Mouse (Mus musculus): ENCODE data around the gene Rps6kl1. TPM values are rescaled to one million over a fixed set of nuclear protein-coding genes. Genes with fewer than 3 reads are reported as not detected.
A peak's percentile ranks its signal among the peaks of the same experiment; 100 is the strongest.
"Not testable (repeated sequence)": the region's sequence is repeated elsewhere in the genome, so short reads cannot be mapped to it uniquely, and the experiment has no call there.

Gene Rps6kl1
- polyA plus RNA-seq, 1 experiment from 2014 or later, result 1.7 TPM

- H3K27ac ChIP-seq, result no peak overlapping the region
- no peak overlapping the region for H3K4me3 ChIP-seq
- no peaks in the 10 kb centered on the region for H3K9me3 ChIP-seq
- no peaks in the 10 kb centered on the region for H3K36me3 ChIP-seq
- H3K9ac ChIP-seq, result no peak overlapping the region
- ATAC-seq (ENCODE audit: insufficient number of reproducible peaks, insufficient read depth, low FRiP score, low TSS enrichment), result no peak
- H3K4me1 ChIP-seq, result peaks cover 7% of the 10 kb centered on the region; the same call in 1 of the 2 replicates
- 53% methylated on average over 6 of the region's 6 CpGs for WGBS
- no peak overlapping the region for H3K4me2 ChIP-seq (replicated peaks)
- H3K27me3 ChIP-seq, result peaks cover 4% of the 10 kb centered on the region
Measured at GRCm38 (mm10) chr12:85156324-85156723, 5.3 kb upstream of the Rps6kl1 start.

GRCm38 (mm10) chr12:85153011-85153410 is 1.9 kb upstream of the Rps6kl1 start:
- WGBS, result 74% methylated on average over 3 of the region's 3 CpGs
- H3K4me2 ChIP-seq (replicated peaks), result no peak overlapping the region

GRCm38 (mm10) chr12:85150321-85151001 is 603 bp downstream of the Rps6kl1 start:
- Histone ChIP-seq H3K36me3 (no peaks in the 10 kb centered on the region), H3K27ac (no peak overlapping the region), H3K9ac (no peak overlapping the region), H3K4me2 (replicated peaks) (peak overlapping the region; percentile 40), H3K4me3 (peak overlapping the region; percentile 8; the same call in 1 of the 2 replicates), H3K4me1 (peaks cover 8% of the 10 kb centered on the region; the same call in 1 of the 2 replicates), H3K27me3 (peaks cover 23% of the 10 kb centered on the region), H3K9me3 (no peaks in the 10 kb centered on the region)
- WGBS, result 9% methylated on average over 20 of the region's 20 CpGs
- no peak for ATAC-seq (ENCODE audit: insufficient number of reproducible peaks, insufficient read depth, low FRiP score, low TSS enrichment)

More at GRCm38 (mm10) chr12:85153011-85153410, 1.9 kb upstream of the Rps6kl1 start:
- Histone ChIP-seq H3K27me3 (peaks cover 23% of the 10 kb centered on the region), H3K4me3 (no peak overlapping the region), H3K4me1 (peaks cover 7% of the 10 kb centered on the region; the same call in 1 of the 2 replicates), H3K9me3 (no peaks in the 10 kb centered on the region), H3K27ac (no peak overlapping the region), H3K9ac (no peak overlapping the region), H3K36me3 (no peaks in the 10 kb centered on the region)
- no peak for ATAC-seq (ENCODE audit: insufficient number of reproducible peaks, insufficient read depth, low FRiP score, low TSS enrichment)

DNA sequence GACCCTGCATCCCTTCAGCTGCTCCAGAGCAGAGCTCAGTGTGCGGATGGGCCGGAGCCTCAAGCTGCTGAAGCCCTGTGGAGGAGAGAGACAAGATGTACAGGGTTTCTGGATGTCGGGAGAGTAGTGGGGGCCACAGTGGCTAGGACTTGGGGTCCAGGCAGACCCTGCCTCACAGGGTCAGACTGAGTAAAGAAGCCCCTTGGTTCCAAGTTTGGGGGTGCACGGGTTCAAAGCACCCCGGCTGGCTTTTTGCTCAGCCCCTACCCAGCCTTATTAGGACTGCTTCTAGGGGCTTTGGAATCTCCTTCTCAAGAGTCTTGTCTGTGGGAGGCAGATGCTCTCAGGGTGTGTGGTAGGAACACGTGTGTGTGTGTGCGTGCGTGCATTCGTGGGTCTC is 4.2 kb downstream of the Rps6kl1 start:
- Histone ChIP-seq H3K27ac (no peak overlapping the region), H3K27me3 (peaks cover 23% of the 10 kb centered on the region), H3K4me1 (peaks cover 8% of the 10 kb centered on the region; the same call in 1 of the 2 replicates), H3K9me3 (no peaks in the 10 kb centered on the region), H3K36me3 (no peaks in the 10 kb centered on the region), H3K4me3 (no peak overlapping the region), H3K4me2 (replicated peaks) (no peak overlapping the region), H3K9ac (no peak overlapping the region)
- WGBS, result 80% methylated on average over 9 of the region's 9 CpGs
- no peak for ATAC-seq (ENCODE audit: insufficient number of reproducible peaks, insufficient read depth, low FRiP score, low TSS enrichment)

DNA sequence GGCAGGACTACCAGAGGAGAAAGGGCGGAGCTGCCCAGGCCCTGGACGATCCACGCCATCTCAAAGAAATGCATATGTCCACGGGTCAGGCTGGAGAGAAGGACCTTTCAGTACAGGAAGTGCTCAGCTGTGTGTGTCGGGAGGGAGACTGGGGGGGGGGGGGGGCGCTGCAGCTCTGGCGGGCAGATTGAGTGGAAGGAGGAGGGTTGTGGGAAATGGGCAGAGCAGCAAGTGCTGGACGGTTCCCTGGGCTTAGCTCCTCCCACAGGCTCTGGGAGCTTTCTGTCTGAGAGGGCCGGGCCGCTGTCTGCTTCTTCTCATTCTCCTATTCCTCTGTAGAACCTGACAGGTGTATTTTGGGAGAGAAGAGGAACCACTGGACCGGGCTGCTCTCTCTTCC is 4.7 kb downstream of the Rps6kl1 start:
- Histone ChIP-seq H3K9me3 (no peaks in the 10 kb centered on the region), H3K36me3 (no peaks in the 10 kb centered on the region), H3K4me3 (no peak overlapping the region), H3K9ac (no peak overlapping the region), H3K4me2 (replicated peaks) (no peak overlapping the region), H3K27ac (no peak overlapping the region), H3K27me3 (peaks cover 20% of the 10 kb centered on the region), H3K4me1 (peaks cover 8% of the 10 kb centered on the region; the same call in 1 of the 2 replicates)
- no peak for ATAC-seq (ENCODE audit: insufficient number of reproducible peaks, insufficient read depth, low FRiP score, low TSS enrichment)
- 20% methylated on average over 10 of the region's 11 CpGs for WGBS

- Histone ChIP-seq H3K4me2 (replicated peaks) (no peak overlapping the region), H3K27ac (no peak overlapping the region), H3K27me3 (peaks cover 13% of the 10 kb centered on the region), H3K4me3 (no peak overlapping the region), H3K9ac (no peak overlapping the region), H3K36me3 (no peaks in the 10 kb centered on the region), H3K9me3 (no peaks in the 10 kb centered on the region), H3K4me1 (peaks cover 8% of the 10 kb centered on the region; the same call in 1 of the 2 replicates)
- 64% methylated on average over 9 of the region's 9 CpGs for WGBS
- ATAC-seq (ENCODE audit: insufficient number of reproducible peaks, insufficient read depth, low FRiP score, low TSS enrichment), result no peak
Measured at GRCm38 (mm10) chr12:85145630-85146029, 5.4 kb downstream of the Rps6kl1 start.

DNA sequence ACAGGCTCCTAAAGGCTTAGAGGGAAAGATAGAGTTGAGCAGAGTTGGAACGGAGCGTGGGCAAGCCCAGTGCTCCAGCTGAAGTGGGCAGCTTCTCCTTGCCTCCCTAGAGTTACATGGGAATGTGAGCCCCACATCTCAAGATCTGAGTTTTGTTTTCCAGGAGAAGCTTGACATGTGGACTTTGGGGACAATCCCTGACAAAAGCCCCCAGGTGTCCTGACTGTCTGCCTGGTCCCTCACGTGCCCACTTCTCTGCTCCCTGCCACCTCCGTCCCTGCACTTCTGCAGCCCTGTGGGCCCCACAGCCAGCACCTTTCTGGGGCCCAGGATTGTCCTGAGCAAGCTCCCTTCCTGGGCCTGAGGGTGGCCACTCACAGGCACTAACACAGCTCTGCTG is 6.2 kb downstream of the Rps6kl1 start:
- Histone ChIP-seq H3K9ac (no peak overlapping the region), H3K9me3 (no peaks in the 10 kb centered on the region), H3K4me2 (replicated peaks) (no peak overlapping the region), H3K4me1 (peaks cover 8% of the 10 kb centered on the region; the same call in 1 of the 2 replicates), H3K27me3 (peaks cover 5% of the 10 kb centered on the region; the same call in 1 of the 2 replicates), H3K27ac (peak overlapping the region; percentile 36; the same call in 1 of the 2 replicates), H3K4me3 (no peak overlapping the region), H3K36me3 (no peaks in the 10 kb centered on the region)
- ATAC-seq (ENCODE audit: insufficient number of reproducible peaks, insufficient read depth, low FRiP score, low TSS enrichment), result no peak
- 85% methylated on average over 4 of the region's 4 CpGs for WGBS

DNA sequence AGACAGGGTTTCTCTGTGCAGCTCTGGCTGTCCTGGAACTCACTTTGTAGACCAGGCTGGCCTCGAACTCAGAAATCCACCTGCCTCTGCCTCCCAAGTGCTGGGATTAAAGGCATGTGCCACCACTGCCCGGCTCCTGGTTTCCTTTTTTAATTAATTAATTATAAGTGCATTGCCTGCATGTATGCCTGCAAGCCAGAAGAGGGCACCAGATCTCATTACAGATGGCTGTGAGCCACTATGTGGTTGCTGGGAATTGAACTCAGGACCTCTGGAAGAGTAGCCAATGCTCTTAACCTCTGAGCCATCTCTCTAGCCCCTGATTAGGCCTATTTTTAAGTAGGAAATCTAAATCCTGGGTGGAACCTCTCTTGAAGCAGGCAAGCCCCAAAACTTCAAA is 6.8 kb downstream of the Rps6kl1 start:
- H3K4me3 ChIP-seq; H3K36me3 ChIP-seq; H3K27me3 ChIP-seq; H3K4me1 ChIP-seq; H3K27ac ChIP-seq; H3K9me3 ChIP-seq; ATAC-seq (ENCODE audit: insufficient number of reproducible peaks, insufficient read depth, low FRiP score, low TSS enrichment); H3K4me2 ChIP-seq (replicated peaks); H3K9ac ChIP-seq: not testable (repeated sequence)
- 61% methylated on average over 2 of the region's 2 CpGs for WGBS

DNA sequence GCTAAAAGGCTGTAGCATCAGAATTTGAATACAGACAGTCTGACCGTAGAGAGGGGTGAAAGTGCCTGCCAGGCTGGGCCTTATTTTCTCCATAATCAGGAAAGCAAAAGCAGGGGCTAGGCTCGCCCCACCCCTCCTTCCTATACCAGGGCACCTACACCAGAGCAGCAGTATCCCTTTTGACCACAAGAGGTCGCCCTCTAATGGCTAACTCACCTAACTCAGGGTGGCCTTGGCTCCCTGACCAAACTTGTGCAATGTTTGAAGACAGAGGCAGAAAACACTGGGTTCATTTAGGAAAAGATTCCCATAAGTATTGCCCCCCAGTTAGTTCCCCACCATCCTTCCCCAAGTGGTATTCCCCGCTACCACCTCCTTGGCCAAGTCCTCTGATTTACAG is 8.3 kb downstream of the Rps6kl1 start:
- H3K4me1 ChIP-seq, result peaks cover 8% of the 10 kb centered on the region; the same call in 1 of the 2 replicates
- H3K4me2 ChIP-seq (replicated peaks), result no peak overlapping the region
- H3K27me3 ChIP-seq, result no peaks in the 10 kb centered on the region
- H3K36me3 ChIP-seq, result no peaks in the 10 kb centered on the region
- WGBS, result 16% methylated on average over 4 of the region's 4 CpGs
- no peak overlapping the region for H3K27ac ChIP-seq
- H3K9ac ChIP-seq, result no peak overlapping the region
- ATAC-seq (ENCODE audit: insufficient number of reproducible peaks, insufficient read depth, low FRiP score, low TSS enrichment), result no peak
- no peaks in the 10 kb centered on the region for H3K9me3 ChIP-seq
- H3K4me3 ChIP-seq, result no peak overlapping the region

DNA sequence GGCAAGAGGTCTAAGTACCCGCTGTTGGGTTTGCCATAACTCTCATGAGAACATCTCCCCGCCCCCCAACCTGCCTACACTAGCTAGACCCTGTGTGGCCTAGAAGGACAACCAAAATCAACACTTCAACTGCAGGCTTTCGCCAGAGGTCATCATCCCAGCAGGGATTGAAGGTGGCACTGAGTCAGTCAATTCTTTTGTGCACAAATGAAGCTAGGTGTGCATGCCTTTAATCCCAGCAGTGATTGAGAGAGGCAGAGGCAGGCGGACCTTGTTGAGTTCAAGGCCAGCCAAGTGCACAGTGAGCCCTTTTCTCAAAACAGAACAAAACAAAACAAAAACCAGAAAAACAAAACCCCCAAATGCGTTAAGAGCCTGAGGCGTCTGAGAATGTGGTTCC is 10.0 kb downstream of the Rps6kl1 start:
- Histone ChIP-seq H3K9ac (no peak overlapping the region), H3K4me3 (no peak overlapping the region), H3K27ac (no peak overlapping the region), H3K36me3 (peaks cover 1% of the 10 kb centered on the region; the same call in 1 of the 2 replicates), H3K9me3 (no peaks in the 10 kb centered on the region), H3K27me3 (no peaks in the 10 kb centered on the region), H3K4me2 (replicated peaks) (no peak overlapping the region), H3K4me1 (peaks cover 4% of the 10 kb centered on the region; the same call in 1 of the 2 replicates)
- 78% methylated on average over 6 of the region's 6 CpGs for WGBS
- ATAC-seq (ENCODE audit: insufficient number of reproducible peaks, insufficient read depth, low FRiP score, low TSS enrichment), result no peak

DNA sequence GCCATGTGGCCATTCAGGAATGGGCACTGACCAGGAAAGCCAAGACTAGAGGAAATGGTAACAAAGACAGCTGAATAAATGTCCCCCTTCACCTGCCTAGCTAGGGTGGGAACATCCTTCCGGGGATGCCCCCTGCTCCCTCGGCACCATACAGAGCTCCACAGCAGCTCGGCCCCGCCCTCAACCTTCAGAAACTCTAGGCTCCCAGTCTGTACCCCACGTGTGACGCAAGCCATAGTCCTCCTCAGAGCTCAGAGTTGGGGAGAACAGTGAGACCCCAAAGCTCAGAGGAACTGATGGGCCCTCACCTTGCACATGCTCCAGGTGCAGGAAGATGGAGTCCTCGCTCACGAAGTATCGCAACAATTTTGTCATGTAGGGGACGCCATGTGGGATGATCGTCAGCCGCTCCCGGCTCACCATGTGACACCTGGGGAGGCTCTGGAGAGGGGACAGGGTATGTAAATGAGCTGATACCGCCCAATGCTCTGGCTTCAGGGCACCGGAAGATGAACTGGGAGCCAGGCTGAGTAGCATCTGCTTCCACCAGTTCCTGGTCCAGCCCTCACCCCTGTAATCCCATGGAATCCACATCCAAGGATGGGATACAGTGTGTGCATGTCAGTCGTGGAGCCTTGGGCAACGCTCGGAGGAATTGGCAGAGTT is 10.9 kb downstream of the Rps6kl1 start:
- Histone ChIP-seq H3K9me3 (no peaks in the 10 kb centered on the region), H3K36me3 (peaks cover 7% of the 10 kb centered on the region), H3K4me2 (replicated peaks) (no peak overlapping the region; the same call in 1 of the 2 replicates), H3K27me3 (no peaks in the 10 kb centered on the region), H3K4me1 (peaks cover 5% of the 10 kb centered on the region; the same call in 1 of the 2 replicates), H3K9ac (no peak overlapping the region), H3K27ac (no peak overlapping the region), H3K4me3 (no peak overlapping the region)
- WGBS, result 41% methylated on average over 18 of the region's 18 CpGs
- ATAC-seq (ENCODE audit: insufficient number of reproducible peaks, insufficient read depth, low FRiP score, low TSS enrichment), result no peak

- H3K36me3 ChIP-seq, result peaks cover 37% of the 10 kb centered on the region
- H3K4me2 ChIP-seq (replicated peaks), result no peak overlapping the region
- no peaks in the 10 kb centered on the region for H3K27me3 ChIP-seq
- no peak overlapping the region for H3K27ac ChIP-seq
- H3K4me1 ChIP-seq, result peaks cover 8% of the 10 kb centered on the region; the same call in 1 of the 2 replicates
- H3K9ac ChIP-seq, result no peak overlapping the region
- H3K9me3 ChIP-seq, result no peaks in the 10 kb centered on the region
- no peak overlapping the region for H3K4me3 ChIP-seq
- WGBS, result 80% methylated on average over 4 of the region's 4 CpGs
- no peak for ATAC-seq (ENCODE audit: insufficient number of reproducible peaks, insufficient read depth, low FRiP score, low TSS enrichment)
Measured at GRCm38 (mm10) chr12:85136627-85137026, 14.4 kb downstream of the Rps6kl1 start.
